Mouse (Mus musculus) limb, embryonic 14.5 days (tissue): ENCODE results near the gene Phyhd1. TPM values are rescaled to one million over a fixed set of nuclear protein-coding genes. Genes with fewer than 3 reads are reported as not detected.

ENCODE experiments used
- ATAC-seq: fragments of 200-750 bp; cut with Nextera tagmentation; 2 replicates; pipeline ENCODE4 v1.8.0; 2017; ENCODE audit warnings: low read depth, moderate number of reproducible peaks, moderate TSS enrichment; ENCODE audit not compliant: low FRiP score
- DNase-seq: peaks from one replicate; pipeline ENCODE4 v3.0.0-alpha.2; 2015; ENCODE audit warnings: low spot score
- H3K27ac ChIP-seq: fragments of 300-500 bp; sonication (generic); replicated peaks from 2 replicates; pipeline ENCODE4 v1.5.1; 2014; ENCODE audit warnings: low read depth, mild to moderate bottlenecking, low read length, moderate library complexity, mixed read lengths
- H3K27me3 ChIP-seq: fragments of 300-500 bp; sonication (generic); 2 replicates; pipeline ENCODE4 v1.6.1; 2014; ENCODE audit warnings: low read length, mixed read lengths; ENCODE audit not compliant: control insufficient read depth, insufficient read depth
- H3K36me3 ChIP-seq: fragments of 300-500 bp; sonication (generic); 2 replicates; pipeline ENCODE4 v1.6.1; 2014; ENCODE audit warnings: mild to moderate bottlenecking, low read length, moderate library complexity, mixed read lengths; ENCODE audit not compliant: control insufficient read depth, insufficient read depth
- H3K4me1 ChIP-seq: fragments of 300-500 bp; sonication (generic); 2 replicates; pipeline ENCODE4 v1.6.1; 2014; ENCODE audit warnings: antibody characterized with exemption, low read length, mixed read lengths; ENCODE audit not compliant: control insufficient read depth, insufficient read depth
- H3K4me2 ChIP-seq: fragments of 300-500 bp; sonication (generic); replicated peaks from 2 replicates; pipeline ENCODE4 v1.6.1; 2014; ENCODE audit warnings: low read depth, mild to moderate bottlenecking, low read length, moderate library complexity; ENCODE audit not compliant: severe bottlenecking
- H3K4me3 ChIP-seq: fragments of 300-500 bp; sonication (generic); replicated peaks from 2 replicates; pipeline ENCODE4 v1.5.1; 2014; ENCODE audit warnings: low read length
- H3K9ac ChIP-seq: fragments of 300-500 bp; sonication (generic); 2 replicates; pipeline ENCODE4 v1.6.1; 2014; ENCODE audit warnings: mild to moderate bottlenecking, low read depth, low read length, moderate library complexity; ENCODE audit not compliant: severe bottlenecking
- H3K9me3 ChIP-seq: fragments of 300-500 bp; sonication (generic); 2 replicates; pipeline ENCODE4 v1.6.1; 2016; ENCODE audit warnings: low read length; ENCODE audit not compliant: control insufficient read depth
- POLR2A ChIP-seq: fragments of 200-500 bp; IDR thresholded peaks from 2 replicates; pipeline ENCODE4 v1.8.0; 2012; ENCODE audit warnings: inconsistent platforms, mild to moderate bottlenecking, moderate library complexity, borderline replicate concordance; ENCODE audit not compliant: insufficient read depth, insufficient read length; ENCODE audit errors: extremely low read depth
- WGBS: fragments of 180-500 bp; shearing (Covaris S2); extraction: QIAGEN DNeasy Blood & Tissue Kit; methylation state at CpG from one replicate; pipeline ENCODE4 v1.1.7; 2014; 5-methylcytosine and 5-hydroxymethylcytosine counted together
- polyA plus RNA-seq, 2 experiments: library from polyadenylated mRNA; depleted of rRNA in 1 of 2; stranded (reverse) in 1 of 2; unstranded in 1 of 2; fragments of >200 nt; fragmentation: Nextera tagmentation in 1 of 2; extraction: Ambion mirVana in 1 of 2; gene quantifications; 2 replicates each; pipeline versions ENCODE4 v1.2.1 to v1.2.3; 2012 to 2014

Gene Phyhd1
- polyA plus RNA-seq, 2 experiments, result 5.0 to 11.7 TPM

GRCm38 (mm10) chr2:30261064-30261736 is 4.8 kb upstream of the Phyhd1 start:
- WGBS, result 86% methylated on average over 4 of the region's 4 CpGs
- DNase-seq (no peak), ATAC-seq (no peak)
- H3K27me3 ChIP-seq, result no peaks in the 10 kb centered on the region
- H3K9ac ChIP-seq, result no peak overlapping the region
- H3K4me1 ChIP-seq, result peaks cover 21% of the 10 kb centered on the region
- no peak for TF ChIP-seq POLR2A
- H3K9me3 ChIP-seq, result no peaks in the 10 kb centered on the region
- peaks cover 77% of the 10 kb centered on the region for H3K36me3 ChIP-seq
- H3K4me3 ChIP-seq, result no peak overlapping the region
- no peak overlapping the region for H3K27ac ChIP-seq
- H3K4me2 ChIP-seq, result no peak overlapping the region

- Histone ChIP-seq H3K27ac (no peak overlapping the region), H3K4me3 (no peak overlapping the region), H3K4me2 (no peak overlapping the region), H3K9me3 (no peaks in the 10 kb centered on the region), H3K9ac (no peak overlapping the region), H3K4me1 (peaks cover 29% of the 10 kb centered on the region), H3K27me3 (no peaks in the 10 kb centered on the region), H3K36me3 (peaks cover 67% of the 10 kb centered on the region)
- 89% methylated on average over 18 of the region's 18 CpGs for WGBS
- no peak for TF ChIP-seq POLR2A
- DNase-seq (no peak), ATAC-seq (no peak)
These were observed 3.8 kb upstream of the Phyhd1 start for GRCm38 (mm10) chr2:30261921-30262839.

- Histone ChIP-seq H3K9me3 (no peaks in the 10 kb centered on the region), H3K9ac (no peak overlapping the region), H3K36me3 (peaks cover 59% of the 10 kb centered on the region), H3K27ac (no peak overlapping the region), H3K4me2 (no peak overlapping the region), H3K4me1 (peaks cover 29% of the 10 kb centered on the region), H3K4me3 (no peak overlapping the region), H3K27me3 (no peaks in the 10 kb centered on the region)
- ATAC-seq (no peak), DNase-seq (no peak)
- TF ChIP-seq POLR2A, result no peak
- WGBS, result 66% methylated on average over 4 of the region's 4 CpGs
These were observed 3.1 kb upstream of the Phyhd1 start for GRCm38 (mm10) chr2:30262840-30263441.

GRCm38 (mm10) chr2:30263811-30264210 is 2.2 kb upstream of the Phyhd1 start:
- no peaks in the 10 kb centered on the region for H3K9me3 ChIP-seq
- 87% methylated on average over 6 of the region's 6 CpGs for WGBS
- no peaks in the 10 kb centered on the region for H3K27me3 ChIP-seq
- TF ChIP-seq POLR2A, result no peak
- no peak overlapping the region for H3K4me2 ChIP-seq
- peaks cover 26% of the 10 kb centered on the region for H3K4me1 ChIP-seq
- no peak overlapping the region for H3K4me3 ChIP-seq
- DNase-seq, result no peak
- ATAC-seq, result no peak
- peaks cover 52% of the 10 kb centered on the region for H3K36me3 ChIP-seq
- H3K27ac ChIP-seq, result no peak overlapping the region
- H3K9ac ChIP-seq, result no peak overlapping the region
